Mouse (Mus musculus): ENCODE results near the gene Atox1. TPM values are rescaled to one million over a fixed set of nuclear protein-coding genes. Genes with fewer than 3 reads are reported as not detected.

The Atox1 gene
- total and polyA plus RNA-seq, 3 experiments, result 258 to 365 TPM; not detected in 1

DNA sequence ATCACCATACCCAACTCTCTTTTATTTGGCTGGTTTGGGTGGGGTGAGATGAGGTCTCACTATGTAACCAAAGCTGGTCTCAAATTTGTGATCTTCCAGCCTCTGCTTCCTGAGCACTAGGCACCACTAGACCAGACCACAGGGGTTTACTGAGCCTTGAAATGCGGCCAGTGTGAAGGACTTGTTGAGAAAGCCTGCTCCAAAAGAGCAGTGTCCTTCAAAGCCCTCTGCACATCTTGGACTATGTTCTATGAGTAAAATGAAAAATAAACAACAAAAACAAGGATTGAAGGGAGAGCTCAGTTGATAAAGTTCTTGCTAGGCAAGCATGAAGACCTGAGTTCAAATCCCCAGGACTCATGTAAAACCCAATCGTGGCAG lies 47.6 kb downstream of the Atox1 start:
- no peak for DNase-seq (ENCODE audit: low read depth, low spot score)
- H3K27me3 ChIP-seq (ENCODE audit: control insufficient read depth in 1 of 2, insufficient read depth in 2 of 2, low read length in 2 of 2), result peaks cover 9 to 14% of the 10 kb centered on the region in 2 experiments
- H3K9me3 ChIP-seq (replicated peaks; ENCODE audit: insufficient read depth, low read length), result no peaks in the 10 kb centered on the region
- no peaks in the 10 kb centered on the region for H3K36me3 ChIP-seq (ENCODE audit: control insufficient read depth in 1 of 2, insufficient read depth in 2 of 2, low read length in 2 of 2)
- H3K4me1 ChIP-seq (ENCODE audit: control insufficient read depth in 1 of 2, insufficient read depth in 2 of 2, low read length in 2 of 2), result no peaks in the 10 kb centered on the region
- no peaks in the 10 kb centered on the region for H3K79me2 ChIP-seq (ENCODE audit: control insufficient read depth, insufficient read depth, low read length, poor library complexity)
- no peak overlapping the region for H3K9ac ChIP-seq (ENCODE audit: control insufficient read depth, low read depth, low read length, poor library complexity, severe bottlenecking)
- H3K27ac ChIP-seq (ENCODE audit: control insufficient read depth, low read depth, low read length), result no peak overlapping the region
- TF ChIP-seq CTCF (IDR thresholded peaks at IDR 0.05 in 2 of 3, conservative IDR thresholded peaks at IDR 0.05 in 1 of 3; ENCODE audit: control insufficient read depth in 1 of 3, insufficient read depth in 1 of 3, low read depth in 2 of 3, low read length in 3 of 3, poor library complexity in 1 of 3, severe bottlenecking in 1 of 3) (no peak), USF2 (IDR thresholded peaks at IDR 0.05; ENCODE audit: borderline replicate concordance in 1 of 2, insufficient read depth in 1 of 2, low read depth in 1 of 2, low read length in 2 of 2) (no peak), BHLHE40 (IDR thresholded peaks at IDR 0.05; ENCODE audit: borderline replicate concordance, low read depth, low read length) (no peak), POLR2AphosphoS5 (IDR thresholded peaks at IDR 0.05; ENCODE audit: borderline replicate concordance, low read depth, low read length) (no peak), MAFK (IDR thresholded peaks at IDR 0.05; ENCODE audit: borderline replicate concordance, low read depth, low read length) (no peak), MXI1 (IDR thresholded peaks at IDR 0.05; ENCODE audit: low read depth, low read length) (no peak), ZKSCAN1 (IDR thresholded peaks at IDR 0.05; ENCODE audit: low read depth, low read length) (no peak), RCOR1 (IDR thresholded peaks at IDR 0.05; ENCODE audit: low read depth, low read length) (no peak), GATA1 (IDR thresholded peaks at IDR 0.05; ENCODE audit: low read depth, low read length) (no peak), USF1 (IDR thresholded peaks at IDR 0.05; ENCODE audit: low read depth, low read length) (no peak), NELFE (IDR thresholded peaks at IDR 0.05; ENCODE audit: low read depth, low read length) (no peak), TAL1 (IDR thresholded peaks at IDR 0.05; ENCODE audit: low read length) (no peak), SIN3A (IDR thresholded peaks at IDR 0.05; ENCODE audit: low read length) (no peak), ZC3H11A (IDR thresholded peaks at IDR 0.05; ENCODE audit: low read depth, low read length) (no peak), TBP (IDR thresholded peaks at IDR 0.05; ENCODE audit: low read depth, low read length) (no peak), CHD1 (IDR thresholded peaks at IDR 0.05; ENCODE audit: low read depth, low read length) (no peak), NRF1 (IDR thresholded peaks at IDR 0.05; ENCODE audit: insufficient read depth, low read depth, low read length, poor library complexity, severe bottlenecking) (no peak), HCFC1 (IDR thresholded peaks at IDR 0.05; ENCODE audit: low read depth, low read length) (no peak), GABPA (IDR thresholded peaks at IDR 0.05; ENCODE audit: low read depth, low read length) (no peak), MYB (IDR thresholded peaks at IDR 0.05; ENCODE audit: low read depth, low read length) (no peak)
- H3K4me3 ChIP-seq (ENCODE audit: control insufficient read depth in 1 of 2, insufficient read depth in 1 of 2, low read depth in 2 of 2, low read length in 2 of 2), result no peak overlapping the region

Measured in MEL (cell line).